Mouse (Mus musculus) erythroblast, embryonic 14.5 days (primary cell): ENCODE results near the gene Atl2.

ENCODE experiments used
- GATA1 ChIP-seq: IDR thresholded peaks from 2 replicates; pipeline ENCODE4 v1.6.1; 2012; ENCODE audit warnings: low read length, inconsistent platforms, mixed read lengths
- TAL1 ChIP-seq: IDR thresholded peaks from 3 replicates; pipeline ENCODE4 v1.6.1; 2012; ENCODE audit warnings: low read length, inconsistent platforms, mixed read lengths

DNA sequence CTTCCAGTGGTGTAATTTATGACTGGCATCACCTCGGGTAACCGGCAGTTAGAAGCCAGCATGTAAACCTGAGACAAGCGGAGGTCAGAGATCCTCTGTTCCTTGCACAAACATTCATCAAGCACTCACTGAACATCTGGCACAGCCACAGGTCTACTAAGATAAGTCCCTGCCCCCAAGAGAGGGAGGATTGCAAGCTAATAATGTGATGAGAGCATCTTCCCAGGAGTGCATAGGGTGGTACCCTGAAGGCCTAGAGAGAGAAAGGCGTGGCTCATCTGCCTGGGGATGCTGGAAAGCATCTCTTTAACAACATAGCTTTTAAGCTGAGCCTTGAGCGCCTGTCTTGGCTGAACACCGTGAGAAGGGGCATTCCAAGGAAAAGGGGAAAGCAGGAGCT lies 48.9 kb upstream of the Atl2 start:
- no peak for TF ChIP-seq GATA1
- no peak for TF ChIP-seq TAL1
